Mouse (Mus musculus): ENCODE results near the gene Pabpc5.

Gene Pabpc5

DNA sequence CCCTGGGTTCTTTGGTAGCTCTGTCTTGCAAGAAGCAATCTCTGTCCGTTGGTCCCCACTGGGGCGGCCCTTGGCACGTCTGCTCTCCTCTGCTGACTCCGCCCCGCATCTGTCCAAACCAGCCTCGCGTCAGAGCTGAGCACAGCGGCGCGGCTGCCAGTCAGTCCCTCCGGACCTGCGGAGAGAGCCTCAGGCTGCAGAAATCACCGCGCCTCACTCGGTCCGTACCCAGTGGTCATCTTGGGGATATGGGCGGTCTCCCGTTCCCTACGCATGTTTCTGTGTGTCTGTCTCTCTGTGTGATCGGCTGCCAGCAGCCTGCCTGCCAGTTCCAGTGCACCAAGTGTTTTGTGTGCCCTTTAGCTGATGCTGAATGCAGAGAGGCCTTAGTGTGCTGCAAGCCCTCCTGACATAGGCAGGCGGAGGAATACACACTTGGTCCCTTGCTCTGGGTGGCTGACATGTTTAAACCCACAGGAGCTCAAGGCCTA lies at the start of gene Pabpc5:
TSS of gene Pabpc5 (plus strand) at position 116 of the 491 bp plus-strand sequence.
- no peak for DNase-seq (ENCODE audit: low spot score)

DNA sequence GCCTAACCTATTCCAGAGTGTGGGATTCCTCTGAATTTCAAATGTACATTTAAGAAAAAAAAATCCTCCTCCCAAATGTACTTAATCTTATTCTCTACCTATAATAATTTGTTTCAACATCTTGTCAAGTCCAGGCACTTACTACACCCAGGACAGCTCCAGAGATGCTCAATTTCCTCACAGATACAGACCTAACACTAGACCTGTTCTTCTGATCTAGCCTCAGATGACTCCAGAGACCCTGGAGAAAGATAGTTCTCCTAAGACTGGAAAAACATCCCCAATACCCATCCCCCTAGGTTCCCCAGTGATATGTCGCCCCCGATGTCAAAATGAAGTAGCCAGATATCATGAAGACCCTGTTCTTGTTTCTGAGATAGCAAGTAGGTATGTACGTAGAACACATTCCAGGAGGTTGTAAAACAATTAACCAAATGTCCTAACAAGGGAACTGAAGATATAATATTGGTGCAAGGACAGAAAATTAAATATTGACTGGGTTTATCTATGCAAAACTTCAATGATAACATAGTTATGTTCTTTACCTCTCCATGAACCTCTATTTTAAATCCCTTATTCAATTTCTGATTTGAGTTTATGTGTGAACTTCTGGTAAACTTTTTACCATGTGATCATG lies 39.9 kb upstream of the Pabpc5 start:
- no peak for DNase-seq (ENCODE audit: low spot score)

DNA sequence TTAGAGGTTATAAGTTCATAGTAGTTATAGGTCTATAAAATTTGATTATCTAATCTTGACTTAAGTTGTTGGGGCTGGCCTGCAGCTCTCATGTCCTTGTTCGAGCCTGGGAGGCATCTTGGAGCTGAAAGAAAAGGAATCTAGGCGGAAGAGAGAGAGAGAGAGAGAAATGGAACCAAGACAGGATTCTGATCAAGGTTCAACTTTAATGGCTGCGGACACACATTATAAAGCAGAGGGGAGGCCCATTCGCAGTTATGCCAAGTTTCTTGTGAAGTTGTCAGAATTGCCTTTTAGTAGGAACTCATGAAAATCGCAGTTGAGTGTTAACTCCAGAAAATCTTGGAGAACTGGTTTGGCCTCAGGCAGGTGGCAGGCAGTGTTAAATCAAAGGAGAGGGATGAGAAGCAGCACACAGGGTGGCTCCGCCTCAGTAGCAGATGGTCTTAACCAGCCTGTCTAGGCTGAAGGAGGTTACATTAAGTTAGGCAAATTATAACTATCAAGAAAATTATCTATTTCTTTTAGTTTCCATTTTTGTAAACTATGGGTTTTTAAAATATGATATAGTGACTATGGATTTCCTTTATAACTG lies 38.6 kb upstream of the Pabpc5 start:
- no peak for DNase-seq (ENCODE audit: low spot score)

DNA sequence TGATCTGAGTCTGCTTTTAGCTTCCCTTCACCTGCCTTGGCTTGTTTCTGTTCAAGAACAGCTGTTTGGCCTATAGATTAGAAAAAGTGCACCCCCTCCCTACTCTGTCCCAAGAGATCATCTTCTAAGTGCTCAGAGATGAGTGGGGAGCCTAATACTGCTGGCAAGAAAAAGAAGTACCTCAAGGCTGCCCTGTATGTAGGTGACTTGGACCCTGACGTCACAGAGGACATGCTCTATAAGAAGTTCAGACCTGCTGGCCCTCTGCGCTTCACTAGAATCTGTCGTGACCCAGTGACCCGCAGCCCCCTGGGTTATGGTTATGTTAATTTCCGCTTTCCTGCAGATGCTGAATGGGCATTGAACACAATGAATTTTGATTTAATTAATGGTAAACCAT lies 856 bp downstream of the Pabpc5 start:
- no peak for DNase-seq (ENCODE audit: low spot score)

Data from c-Kit-positive CD71-positive TER-119-positive erythroid progenitor cells, embryonic 14.5 days (primary cell).